Mouse (Mus musculus) cerebellum, adult 2 months (tissue): Measurements from ENCODE around the gene Nfic.

ENCODE experiments used
- CTCF ChIP-seq: fragments of 200-500 bp; IDR thresholded peaks from 2 replicates; pipeline ENCODE4 v1.5.1; 2011; ENCODE audit warnings: low read depth, mild to moderate bottlenecking, control low read depth, low read length, moderate library complexity, borderline replicate concordance; ENCODE audit not compliant: insufficient read depth
- POLR2A ChIP-seq: fragments of 200-500 bp; IDR thresholded peaks from 2 replicates; pipeline ENCODE4 v1.6.1; 2011; ENCODE audit warnings: low read length, control low read depth, borderline replicate concordance; ENCODE audit not compliant: insufficient read depth

- no peak for TF ChIP-seq POLR2A
- TF ChIP-seq CTCF: no peak
Measured at GRCm38 (mm10) chr10:81422191-81422590, 33.2 kb downstream of the Nfic start.
